7 mouse cellular contexts compared by ENCODE assay signal in the genomic region with DNA sequence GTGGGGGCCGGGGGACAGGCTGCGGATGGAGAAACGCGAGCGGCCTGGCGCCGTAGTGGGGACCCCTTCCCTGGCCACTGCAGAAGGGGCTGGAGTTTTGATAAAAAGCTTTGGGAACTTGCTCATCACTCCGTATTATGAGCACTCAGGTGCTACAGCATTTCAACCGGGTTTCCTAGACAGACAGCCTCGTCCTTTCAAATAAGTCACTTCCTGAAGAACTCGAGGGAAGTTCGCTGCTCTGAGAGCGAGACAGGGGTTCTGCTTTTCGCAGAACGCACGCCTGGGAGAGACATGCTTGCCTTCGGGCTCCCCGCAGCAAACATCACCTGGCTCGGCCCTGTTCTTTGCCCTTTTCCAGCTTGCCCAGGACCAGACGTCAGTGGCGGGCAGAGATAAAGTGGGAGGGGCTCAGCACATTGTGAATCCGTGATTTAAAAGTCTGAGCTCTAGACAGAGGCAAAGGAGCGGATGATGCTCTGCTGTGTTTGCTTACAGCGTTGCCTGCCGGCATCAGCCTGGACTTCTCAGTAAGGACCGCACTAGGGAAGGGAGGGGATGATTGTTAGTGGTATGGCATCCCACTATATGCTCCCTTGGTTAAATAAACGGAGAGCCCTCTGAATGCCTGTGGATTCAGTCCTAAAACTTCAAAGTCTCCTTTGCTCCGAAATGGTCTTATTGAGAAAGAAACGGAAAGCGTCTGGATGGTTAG. TPM values are rescaled to one million over a fixed set of nuclear protein-coding genes. Genes with fewer than 3 reads are reported as not detected.
DNase-seq lines count a peak whose midpoint lies in the region; ATAC-seq and TF ChIP-seq lines count a peak whose summit lies in the region.

No protein-coding gene starts in this region.

- no peak for TF ChIP-seq CTCF in ES-Bruce4 (IDR thresholded peaks at IDR 0.05; ENCODE audit: low read depth, low read length)

- H3K4me2 ChIP-seq in hindbrain, embryonic 11.5 days (replicated peaks; ENCODE audit: low read depth, low read length): peak overlapping the region; percentile 99
- peak overlapping the region; percentile 51 for H3K4me2 ChIP-seq in liver, embryonic 16.5 days (ENCODE audit: low read depth, low read length)

- H3K27me3 ChIP-seq in ES-Bruce4 (ENCODE audit: control insufficient read depth, insufficient read depth, low read length, poor library complexity, severe bottlenecking): peaks cover 2% of the 10 kb centered on the region; the same call in 1 of the 2 replicates
- peaks cover 40% of the 10 kb centered on the region for H3K27me3 ChIP-seq in hindbrain, embryonic 11.5 days (ENCODE audit: control insufficient read depth, insufficient read depth, low read length)
- H3K27me3 ChIP-seq in liver, embryonic 16.5 days (ENCODE audit: control insufficient read depth, insufficient read depth, low read depth, low read length): peaks cover 59% of the 10 kb centered on the region

- peak; percentile 19 for DNase-seq in ES-E14 (ENCODE audit: low read depth, low spot score)
- peak; percentile 45 for DNase-seq in hindbrain, embryonic 11.5 days (ENCODE audit: low spot score)
- no peak for DNase-seq in cerebellum, postnatal 14 days
- DNase-seq in adrenal gland, adult 8-10 months: no peak
- DNase-seq in left cerebral cortex, adult 8-10 months (ENCODE audit: low spot score in 2 of 2): no peak

- TF ChIP-seq POLR2A in ES-Bruce4 (IDR thresholded peaks at IDR 0.05; ENCODE audit: insufficient read depth, low read length): no peak

- 0 out of 2 replicates have a peak, but pooled peaks have one; percentile 14 for ATAC-seq in hindbrain, embryonic 11.5 days (ENCODE audit: low FRiP score)
- ATAC-seq in liver, embryonic 16.5 days (ENCODE audit: low read depth): no peak

- in situ Hi-C loops in ES-E14 (cut with MboI; ENCODE audit: low sequenced_read_pairs in 2 of 2, unreplicated experiment in 2 of 2): no loop called here

- H3K36me3 ChIP-seq in ES-Bruce4 (ENCODE audit: control insufficient read depth, insufficient read depth, low read length, poor library complexity, severe bottlenecking) (no peaks in the 10 kb centered on the region), ES-E14 (ENCODE audit: control insufficient read depth, insufficient read depth, low read length, poor library complexity, severe bottlenecking) (no peaks in the 10 kb centered on the region)
- H3K36me3 ChIP-seq in hindbrain, embryonic 11.5 days (ENCODE audit: control insufficient read depth, insufficient read depth, low read length): no peaks in the 10 kb centered on the region
- H3K36me3 ChIP-seq in liver, embryonic 16.5 days (ENCODE audit: control insufficient read depth, insufficient read depth): no peaks in the 10 kb centered on the region

- H3K9me3 ChIP-seq in ES-Bruce4 (replicated peaks; ENCODE audit: control insufficient read depth, insufficient read depth, low read length, poor library complexity, severe bottlenecking) (no peaks in the 10 kb centered on the region), ES-E14 (ENCODE audit: control insufficient read depth, insufficient read depth, low read depth, low read length) (no peaks in the 10 kb centered on the region)
- no peaks in the 10 kb centered on the region for H3K9me3 ChIP-seq in hindbrain, embryonic 11.5 days (ENCODE audit: control insufficient read depth, low read length)
- H3K9me3 ChIP-seq in liver, embryonic 16.5 days (replicated peaks; ENCODE audit: control insufficient read depth, low read length): no peaks in the 10 kb centered on the region

- 10% methylated on average over 30 of the region's 30 CpGs for WGBS in hindbrain, embryonic 11.5 days
- WGBS in liver, embryonic 16.5 days (ENCODE audit: insufficient replicate concordance): 8% methylated on average over 30 of the region's 30 CpGs

- H3K4me1 ChIP-seq in ES-Bruce4 (ENCODE audit: control insufficient read depth, insufficient read depth, low read length) (peaks cover under 1% of the 10 kb centered on the region), ES-E14 (ENCODE audit: control insufficient read depth in 2 of 2, insufficient read depth in 2 of 2, low read length in 2 of 2, poor library complexity in 1 of 2) (peaks cover 0 to 4% of the 10 kb centered on the region in 2 experiments; a peak in 2 of 4 replicates)
- no peaks in the 10 kb centered on the region; the same call in 1 of the 2 replicates for H3K4me1 ChIP-seq in hindbrain, embryonic 11.5 days (replicated peaks; ENCODE audit: control insufficient read depth, insufficient read depth, low read length)
- peaks cover 4% of the 10 kb centered on the region for H3K4me1 ChIP-seq in liver, embryonic 16.5 days (ENCODE audit: control insufficient read depth, low read depth, low read length)

- H3K9ac ChIP-seq in ES-Bruce4 (ENCODE audit: low read depth, poor library complexity, severe bottlenecking): peak overlapping the region; percentile 26
- H3K9ac ChIP-seq in ES-E14 (ENCODE audit: insufficient read depth, low read depth, low read length, poor library complexity, severe bottlenecking): peak overlapping the region; percentile 58
- peak overlapping the region; percentile 48 for H3K9ac ChIP-seq in hindbrain, embryonic 11.5 days (ENCODE audit: low read depth, low read length)
- H3K9ac ChIP-seq in liver, embryonic 16.5 days (ENCODE audit: low read depth, low read length): no peak overlapping the region

- H3K27ac ChIP-seq in ES-Bruce4 (ENCODE audit: insufficient read depth, low read length) (no peak overlapping the region), ES-E14 (ENCODE audit: insufficient read depth, low read depth, low read length, poor library complexity, severe bottlenecking) (no peak overlapping the region)
- H3K27ac ChIP-seq in hindbrain, embryonic 11.5 days (ENCODE audit: low read depth, low read length): no peak overlapping the region
- H3K27ac ChIP-seq in liver, embryonic 16.5 days (ENCODE audit: low read length): no peak overlapping the region

- no peak for TF ChIP-seq EP300 in ES-Bruce4 (IDR thresholded peaks at IDR 0.05; ENCODE audit: insufficient read depth, low read depth, low read length)

- H3K4me3 ChIP-seq in ES-Bruce4 (ENCODE audit: low read depth, low read length) (peak overlapping the region; percentile 39), ES-E14 (ENCODE audit: insufficient read depth in 1 of 2, low read depth in 1 of 2, low read length in 2 of 2, poor library complexity in 1 of 2, severe bottlenecking in 1 of 2) (peak overlapping the region; percentile 60 to 66)
- H3K4me3 ChIP-seq in hindbrain, embryonic 11.5 days (ENCODE audit: low read depth, low read length): peak overlapping the region; percentile 52
- peak overlapping the region; percentile 25; the same call in 1 of the 2 replicates for H3K4me3 ChIP-seq in liver, embryonic 16.5 days (ENCODE audit: low read depth, low read length)

TF ChIP-seq in ES-E14, 5 proteins besides CTCF, POLR2A, EP300 and RAD21:
- TF ChIP-seq MAFK (IDR thresholded peaks at IDR 0.05; ENCODE audit: insufficient read depth, low read depth, low read length): no peak
- TF ChIP-seq CHD2 (IDR thresholded peaks at IDR 0.05; ENCODE audit: low read depth, low read length): no peak
- TF ChIP-seq ZNF384 (IDR thresholded peaks at IDR 0.05; ENCODE audit: low read depth, low read length): no peak
- TF ChIP-seq HCFC1 (IDR thresholded peaks at IDR 0.05; ENCODE audit: borderline replicate concordance, insufficient read depth, low read length): no peak
- TF ChIP-seq ZC3H11A (IDR thresholded peaks at IDR 0.05; ENCODE audit: borderline replicate concordance, low read depth, low read length): no peak

RNA-seq across cellular contexts. Expression of gene Vwa2, which starts 0.7 kb away (rescaled TPM):
- 1.6 and 2.8 TPM in 2 replicates for polyA plus RNA-seq in ES-Bruce4 (2011; ENCODE audit: insufficient read depth, insufficient read length, low read depth, missing spikeins)
- total RNA-seq in ES-E14 (2012; rRNA removed): 3.0 and 5.9 TPM in 2 replicates
- 0.63 and 0.73 TPM in 2 replicates for polyA plus RNA-seq in hindbrain, embryonic 11.5 days (2014; fragmentation: Nextera tagmentation; extraction: Ambion mirVana)
- 0.02 TPM in 2 replicates for polyA plus RNA-seq in liver, embryonic 16.5 days (2015; fragmentation: Nextera tagmentation; extraction: Ambion mirVana)
- not detected for total RNA-seq in adrenal gland, adult 8-10 months (2022)
- total RNA-seq in left cerebral cortex, adult 8-10 months (2022): under 1 TPM in 1 of 4 experiments, not detected in 3; 0.11 TPM

RNA-seq across cellular contexts. Expression of gene Tdrd1, which starts 48.7 kb away (rescaled TPM):
- 1.7 and 2.0 TPM in 2 replicates for polyA plus RNA-seq in ES-Bruce4 (2011; ENCODE audit: insufficient read depth, insufficient read length, low read depth, missing spikeins)
- 0.69 and 0.94 TPM in 2 replicates for total RNA-seq in ES-E14 (2012; rRNA removed)
- polyA plus RNA-seq in hindbrain, embryonic 11.5 days (2014; fragmentation: Nextera tagmentation; extraction: Ambion mirVana): 0.68 and 0.95 TPM in 2 replicates
- polyA plus RNA-seq in liver, embryonic 16.5 days (2015; fragmentation: Nextera tagmentation; extraction: Ambion mirVana): 0.02 TPM in 2 replicates
- total RNA-seq in adrenal gland, adult 8-10 months (2022): under 1 TPM in 1 of 4 experiments, not detected in 3; 0.10 TPM
- under 1 TPM; 0.27 to 0.39 (median 0.33) TPM for total RNA-seq in left cerebral cortex, adult 8-10 months (2022)

RNA-seq across cellular contexts. Expression of gene Ccdc186, which starts 52.8 kb away (rescaled TPM):
- 56.8 and 60.7 TPM in 2 replicates for polyA plus RNA-seq in ES-Bruce4 (2011; ENCODE audit: insufficient read depth, insufficient read length, low read depth, missing spikeins)
- 16.3 and 16.9 TPM in 2 replicates for total RNA-seq in ES-E14 (2012; rRNA removed)
- 23.3 and 25.7 TPM in 2 replicates for polyA plus RNA-seq in hindbrain, embryonic 11.5 days (2014; fragmentation: Nextera tagmentation; extraction: Ambion mirVana)
- 5.2 and 5.6 TPM in 2 replicates for polyA plus RNA-seq in liver, embryonic 16.5 days (2015; fragmentation: Nextera tagmentation; extraction: Ambion mirVana)
- 10 to 100 TPM; 22.6 to 35.3 (median 31.7) TPM for total RNA-seq in adrenal gland, adult 8-10 months (2022)
- total RNA-seq in left cerebral cortex, adult 8-10 months (2022): 10 to 100 TPM; 46.1 to 49.5 (median 46.6) TPM

Comparison
In these comparisons a context has a peak if more than half of its experiments do, and no peak if none do; other contexts are left out.
1. DNase-seq: peak in ES-E14 (single experiment) and hindbrain, embryonic 11.5 days (single experiment); none in cerebellum, postnatal 14 days (0 of 2), adrenal gland, adult 8-10 months (single experiment) and left cerebral cortex, adult 8-10 months (0 of 2).
2. Peak in every context shown above with its lines, with median percentiles within 50 percentile points of each other: H3K4me3 ChIP-seq.